Mouse (Mus musculus) cerebral cortex, adult 2 months (tissue): ENCODE results near the gene Nt5dc2.

Source experiments
- WGBS: fragments of 180-500 bp; shearing (Covaris S2); methylation state at CpG from one replicate; pipeline ENCODE4 v1.1.7; 2018; 5-methylcytosine and 5-hydroxymethylcytosine counted together

Gene Nt5dc2

GRCm38 (mm10) chr14:31168425-31168824, 37.6 kb downstream of the Nt5dc2 start, which contains the start of gene Stab1:
Stab1 (minus strand) TSS chr14:31168641.
- WGBS: 49% methylated on average over 10 of the region's 10 CpGs

- 83% methylated on average over 6 of the region's 6 CpGs for WGBS
Measured at GRCm38 (mm10) chr14:31169508-31169907, 38.7 kb downstream of the Nt5dc2 start.

DNA sequence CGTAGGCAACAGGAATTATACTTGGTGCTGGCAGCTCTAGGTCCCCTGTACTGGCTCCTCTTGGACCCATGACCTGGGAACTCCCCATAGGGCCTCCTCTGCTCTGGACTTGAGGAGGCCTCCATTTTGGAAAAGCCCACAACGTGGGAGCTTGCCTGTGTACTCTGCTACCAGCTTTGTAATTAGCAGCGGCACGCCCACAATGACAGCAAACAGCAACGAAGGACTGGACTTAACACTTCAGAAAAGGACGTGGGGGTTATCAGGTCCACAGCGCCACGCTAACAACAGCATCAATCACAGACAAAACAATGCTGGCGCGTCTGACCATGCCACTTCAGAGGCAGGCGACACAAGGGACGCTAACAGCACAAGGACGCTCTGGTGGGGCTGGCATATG, 40.1 kb downstream of the Nt5dc2 start:
- WGBS: 72% methylated on average over 13 of the region's 13 CpGs

- 58% methylated on average over 11 of the region's 11 CpGs for WGBS
Measured at GRCm38 (mm10) chr14:31171386-31171785, 40.5 kb downstream of the Nt5dc2 start.

DNA sequence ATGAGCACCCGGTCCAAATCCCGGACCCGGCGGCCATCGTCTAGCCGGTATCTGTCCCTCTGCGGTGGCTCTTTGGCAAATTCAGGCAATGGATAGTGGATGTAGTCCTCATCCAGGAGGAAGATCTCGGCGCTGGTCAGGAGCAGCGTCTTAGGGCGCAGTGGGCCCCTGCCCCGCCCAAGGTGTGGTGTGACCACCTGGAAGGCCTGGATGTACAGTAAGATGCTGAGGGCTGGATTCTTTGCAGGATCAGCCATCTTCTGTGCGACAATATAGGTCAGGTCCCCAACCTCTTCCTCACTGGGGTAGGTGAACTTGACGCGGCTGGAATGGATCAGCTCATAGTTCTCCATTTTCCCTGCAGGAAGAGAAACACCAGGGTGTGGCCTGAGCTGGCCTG, 41.0 kb downstream of the Nt5dc2 start:
- WGBS: 96% methylated on average over 15 of the region's 15 CpGs

DNA sequence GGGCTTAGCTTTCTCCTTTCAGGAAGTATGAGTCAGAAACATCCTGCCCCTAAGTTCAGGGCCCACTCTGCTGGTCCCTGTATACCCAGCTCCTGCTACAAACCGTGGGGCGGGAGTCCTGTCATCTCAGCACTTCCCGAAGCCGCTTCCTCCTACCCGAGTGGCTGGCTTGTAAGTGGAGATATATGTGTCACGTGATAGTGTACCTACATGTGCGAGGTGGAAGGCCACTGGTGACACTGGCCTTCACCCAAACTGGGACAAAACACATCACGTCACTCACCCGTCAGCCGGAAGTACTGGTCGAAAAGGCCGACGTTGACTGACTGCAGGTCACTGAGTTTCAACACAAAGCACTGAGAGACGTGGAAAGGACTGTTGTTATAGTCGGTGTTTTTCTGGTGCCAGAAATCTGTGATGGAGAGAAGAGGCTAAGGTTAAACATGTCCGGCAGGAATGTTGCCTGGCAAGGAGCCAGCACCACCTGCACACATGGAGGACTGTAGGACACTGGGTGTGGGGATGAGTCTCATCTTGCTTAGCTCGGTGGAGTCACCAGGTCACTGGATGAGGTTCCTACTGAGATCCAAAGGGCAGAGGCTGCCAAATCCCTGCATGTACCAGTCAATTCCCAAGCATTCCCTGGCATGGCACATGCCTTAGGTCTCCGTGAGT, 42.1 kb downstream of the Nt5dc2 start:
- 66% methylated on average over 18 of the region's 18 CpGs for WGBS

DNA sequence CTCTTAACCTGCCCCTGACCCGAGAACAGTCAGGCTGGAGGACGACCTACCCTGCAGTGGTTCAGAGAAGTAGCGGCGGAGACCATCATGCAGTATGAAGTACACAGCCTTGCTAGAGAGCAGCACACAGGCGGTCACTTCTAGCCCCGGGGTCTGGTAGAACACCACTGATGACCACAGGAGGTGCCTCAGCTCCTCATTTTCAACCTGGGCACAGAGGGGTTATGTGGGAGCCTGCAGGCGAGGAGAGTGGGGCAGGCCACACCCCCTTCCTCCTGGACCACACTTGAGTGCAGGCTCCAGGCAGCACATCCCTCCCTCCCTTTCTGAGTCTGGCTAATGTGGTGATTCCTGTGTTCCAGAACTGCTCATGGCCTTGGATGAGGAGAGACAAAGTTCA, 42.7 kb downstream of the Nt5dc2 start:
- 82% methylated on average over 7 of the region's 7 CpGs for WGBS

DNA sequence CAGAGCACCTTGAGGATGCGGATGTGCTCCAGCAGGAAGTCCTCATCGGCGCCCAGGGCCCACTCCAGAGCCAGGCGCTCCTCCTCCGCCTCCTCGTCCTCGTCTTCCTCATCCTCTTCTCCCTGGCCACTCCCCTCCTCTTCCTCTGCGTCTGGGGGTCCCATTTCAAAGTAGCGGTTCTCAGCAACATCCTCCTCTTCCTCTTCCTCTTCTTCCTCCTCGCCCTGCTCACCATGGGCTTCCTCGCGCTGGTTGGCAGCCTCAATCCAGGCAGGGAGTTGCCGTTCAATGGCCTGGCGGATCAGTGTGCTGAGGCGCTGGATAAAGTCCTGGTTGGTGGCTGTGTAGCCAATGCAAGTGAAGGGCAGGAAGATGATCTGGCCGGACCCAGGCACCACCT, 46.4 kb downstream of the Nt5dc2 start:
- WGBS: 76% methylated on average over 16 of the region's 16 CpGs

DNA sequence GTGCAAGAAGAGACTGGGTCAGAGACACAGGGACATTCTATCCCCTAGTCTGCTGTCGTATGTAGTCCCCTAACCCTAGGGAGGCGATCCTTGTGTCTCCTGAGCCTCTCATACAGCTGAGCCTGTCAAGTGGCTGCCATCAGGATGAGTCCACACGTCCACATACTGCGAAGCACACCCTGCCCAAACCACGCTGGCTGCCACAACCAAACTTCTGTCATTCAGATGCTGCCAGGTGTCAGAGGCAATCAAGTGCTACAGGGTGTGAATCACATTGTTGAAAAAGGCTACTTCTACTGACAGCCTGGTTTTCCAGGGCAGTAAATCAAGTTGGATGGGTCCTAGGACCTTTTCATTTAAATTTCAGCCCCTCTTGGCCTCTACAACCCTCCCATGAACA, 46.9 kb downstream of the Nt5dc2 start:
- WGBS: 85% methylated on average over 5 of the region's 5 CpGs

DNA sequence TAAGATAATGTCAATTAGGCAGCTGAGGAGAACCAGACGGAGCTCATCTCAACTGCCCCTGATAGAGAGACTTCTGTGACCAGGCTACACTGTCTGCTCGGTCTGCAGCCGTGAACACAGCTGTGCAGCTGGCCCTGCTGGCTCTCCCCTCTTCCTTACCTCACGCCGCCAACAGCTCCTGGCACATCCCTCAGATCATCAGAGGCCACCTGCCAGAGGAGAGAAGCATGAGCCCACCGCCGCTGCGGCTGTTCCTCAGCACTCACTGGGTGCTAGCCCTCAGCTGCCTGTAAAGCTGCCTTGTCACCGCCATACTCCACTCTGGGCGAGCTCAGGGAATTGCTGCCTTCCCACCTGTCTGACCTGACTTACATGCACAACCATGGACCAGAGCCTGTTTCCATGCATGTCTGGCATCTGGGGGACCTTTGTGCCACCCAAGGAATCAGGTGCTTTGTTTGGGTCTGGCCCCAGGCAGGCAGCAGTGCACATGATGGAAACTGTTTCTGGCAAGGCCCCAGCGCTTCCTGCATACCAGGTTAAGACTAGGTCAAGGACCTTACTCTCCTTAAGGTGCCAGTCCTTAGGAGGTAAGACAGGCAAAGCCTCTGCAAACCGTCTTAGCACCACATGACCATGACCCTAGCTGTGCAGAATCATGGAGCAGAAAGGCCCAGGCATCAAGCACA, 49.0 kb downstream of the Nt5dc2 start:
- 81% methylated on average over 12 of the region's 12 CpGs for WGBS

GRCm38 (mm10) chr14:31181512-31181911, 50.7 kb downstream of the Nt5dc2 start:
- 61% methylated on average over 4 of the region's 4 CpGs for WGBS

DNA sequence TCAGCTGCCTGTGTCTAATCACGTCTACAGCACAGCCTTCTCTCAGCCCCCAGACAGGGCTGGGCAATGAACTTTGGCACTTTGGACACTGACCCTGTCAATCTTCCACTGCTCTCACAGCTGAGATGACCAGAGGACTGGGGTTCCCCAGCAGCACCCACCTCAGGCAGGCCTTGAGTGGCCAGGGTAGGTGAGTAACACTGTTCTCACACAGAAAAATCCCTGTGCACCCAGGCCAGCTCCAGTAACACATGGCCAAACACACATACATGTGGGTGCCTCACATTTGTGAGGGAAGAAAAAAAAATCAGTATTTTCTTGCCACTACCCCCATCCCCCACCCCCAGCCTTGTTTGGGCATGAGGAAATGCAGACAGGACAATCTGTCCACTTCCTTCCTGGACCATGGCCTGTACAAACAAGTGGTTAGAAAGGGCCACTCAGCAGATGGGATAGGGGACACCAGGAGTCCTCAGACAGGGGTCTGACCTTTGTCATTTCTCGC, 52.0 kb downstream of the Nt5dc2 start:
- 67% methylated on average over 2 of the region's 2 CpGs for WGBS

DNA sequence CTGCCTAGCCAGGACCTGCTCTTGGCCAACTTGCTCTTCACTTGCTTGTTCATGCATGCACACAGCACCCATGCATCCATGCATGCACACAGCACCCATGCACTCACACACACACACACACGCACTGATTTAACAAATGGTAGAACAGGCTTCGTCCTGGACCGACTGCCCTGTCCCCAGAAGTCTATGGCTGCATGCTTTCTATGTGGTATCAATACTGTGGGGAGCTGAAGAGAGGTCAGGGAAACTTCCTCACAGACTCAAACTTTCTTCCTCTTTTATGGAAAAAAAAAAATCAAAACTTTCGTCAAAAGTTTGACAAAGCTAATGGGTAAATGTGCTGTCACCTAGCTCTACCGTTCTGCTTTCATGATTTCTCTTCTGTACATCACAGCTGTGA, 52.7 kb downstream of the Nt5dc2 start:
- 77% methylated on average over 5 of the region's 5 CpGs for WGBS

DNA sequence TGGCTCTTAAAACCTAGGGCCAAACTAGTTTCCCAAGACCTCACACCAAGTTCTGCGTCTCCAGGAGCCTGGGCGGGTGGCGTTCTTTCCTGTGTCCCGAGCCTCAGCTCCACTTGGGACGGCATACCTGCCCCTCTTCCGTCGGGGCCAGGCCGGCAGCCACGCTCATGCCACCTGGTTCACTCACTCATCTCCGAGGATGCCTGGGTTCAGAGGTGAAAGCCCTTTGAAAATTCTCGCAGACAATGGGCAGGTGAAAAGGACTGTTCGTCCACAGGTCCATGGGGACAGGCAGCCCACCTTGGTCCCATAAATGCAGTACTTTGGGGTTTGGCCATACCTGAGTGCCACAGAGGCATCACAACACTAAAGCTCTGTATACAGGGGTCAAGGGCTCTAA, 53.3 kb downstream of the Nt5dc2 start:
- 88% methylated on average over 12 of the region's 12 CpGs for WGBS

DNA sequence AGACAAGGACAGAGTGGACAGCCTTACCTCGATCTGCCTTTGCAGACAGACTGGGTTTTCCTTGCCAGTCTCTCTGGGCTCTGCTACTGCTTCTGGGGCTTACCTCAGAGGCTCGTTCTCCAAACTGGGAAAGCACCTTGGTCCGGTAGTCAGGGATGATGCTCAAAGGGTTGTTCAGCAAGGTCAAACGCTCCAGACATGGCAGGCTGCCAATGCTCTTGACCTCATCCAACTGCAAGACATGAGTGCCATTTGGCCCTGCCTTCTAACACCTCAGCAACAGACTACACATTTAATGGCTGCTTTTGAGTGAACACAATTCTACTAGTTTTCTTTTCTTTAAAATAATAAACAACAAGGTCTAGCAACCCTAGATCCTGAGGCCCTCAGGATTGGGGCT, 55.8 kb downstream of the Nt5dc2 start:
- 54% methylated on average over 4 of the region's 4 CpGs for WGBS
